32 mouse cellular contexts compared by ENCODE assay signal in genomic region chr7:4918681-4919080, GRCm38 (mm10). TPM values are rescaled to one million over a fixed set of nuclear protein-coding genes. Genes with fewer than 3 reads are reported as not detected.
"Had no signal": no experiment of that assay in that cellular context is flagged by ENCODE, and none has a peak within 500 bp of the region (broad histone marks: within the 10 kb centered on the region; RNA-seq: fewer than 3 reads in every experiment).

No protein-coding gene starts in this region.

- ATAC-seq: hindbrain, postnatal 0 days; intestine, embryonic 16.5 days; liver, embryonic 12.5 days had no signal

- H3K27me3 ChIP-seq: heart, embryonic 13.5 days; heart, embryonic 15.5 days; hindbrain, embryonic 12.5 days; hindbrain, embryonic 15.5 days; kidney, embryonic 15.5 days; limb, embryonic 13.5 days; limb, embryonic 15.5 days had no signal

- H3K4me3 ChIP-seq: heart, embryonic 13.5 days; heart, embryonic 15.5 days; hindbrain, embryonic 12.5 days; hindbrain, embryonic 15.5 days; kidney, embryonic 15.5 days; limb, embryonic 13.5 days; limb, embryonic 15.5 days; liver, embryonic 12.5 days had no signal

- H3K9me3 ChIP-seq: heart, embryonic 13.5 days; heart, embryonic 15.5 days; hindbrain, embryonic 12.5 days; hindbrain, embryonic 15.5 days; kidney, embryonic 15.5 days; limb, embryonic 13.5 days; limb, embryonic 15.5 days; liver, embryonic 12.5 days had no signal

- H3K9ac ChIP-seq: heart, embryonic 13.5 days; heart, embryonic 15.5 days; hindbrain, embryonic 12.5 days; hindbrain, embryonic 15.5 days; kidney, embryonic 15.5 days; limb, embryonic 13.5 days; limb, embryonic 15.5 days; liver, embryonic 12.5 days; liver, embryonic 14.5 days had no signal

- H3K27ac ChIP-seq: heart, embryonic 13.5 days; heart, embryonic 15.5 days; hindbrain, embryonic 12.5 days; hindbrain, embryonic 15.5 days; hindbrain, postnatal 0 days; kidney, embryonic 15.5 days; kidney, postnatal 0 days; limb, embryonic 13.5 days; limb, embryonic 15.5 days; liver, embryonic 12.5 days; liver, embryonic 14.5 days had no signal

- H3K4me2 ChIP-seq: heart, embryonic 11.5 days; heart, embryonic 13.5 days; heart, embryonic 15.5 days; hindbrain, embryonic 12.5 days; hindbrain, embryonic 15.5 days; kidney, embryonic 15.5 days; limb, embryonic 13.5 days; limb, embryonic 15.5 days; liver, embryonic 12.5 days had no signal

- DNase-seq: gastrocnemius, postnatal 14 days; gastrocnemius, postnatal 36 days; heart, adult 18-20 months; heart, postnatal 14 days; heart, postnatal 36 days; kidney, adult 11 months; kidney, adult 2 months; kidney, adult 9 months; kidney, postnatal 14 days; kidney, postnatal 36 days; layer of hippocampus, adult 9-11 months; layer of hippocampus, postnatal 36 days; left cerebral cortex, postnatal 4 days had no signal

RNA-seq across cellular contexts. Expression of gene Nat14, which starts 3.1 kb away (rescaled TPM):
- total RNA-seq: hematopoietic stem cell, adult 5-6 weeks had no signal

RNA-seq across cellular contexts. Expression of gene Ssc5d, which starts 6.9 kb away (rescaled TPM):
- total RNA-seq: hematopoietic stem cell, adult 5-6 weeks had no signal

RNA-seq across cellular contexts. Expression of gene Gm36210, which starts 12.4 kb away (rescaled TPM):
- total RNA-seq: gastrocnemius, postnatal 14 days; heart, adult 18-20 months; heart, postnatal 14 days; heart, postnatal 36 days; hematopoietic stem cell, adult 5-6 weeks; liver, adult 2 months had no signal
- polyA plus RNA-seq: gonadal fat pad, adult 2 months; heart, embryonic 13.5 days; heart, embryonic 15.5 days; hindbrain, embryonic 12.5 days; intestine, embryonic 14.5 days; intestine, embryonic 16.5 days; kidney, embryonic 15.5 days; kidney, postnatal 0 days; large intestine, adult 2 months; limb, embryonic 11.5 days; limb, embryonic 13.5 days; limb, embryonic 15.5 days; liver, embryonic 12.5 days had no signal
